Mouse (Mus musculus) yolk sac, embryonic 10.5 days (tissue): ENCODE data around the gene Gm21209.
"Not testable (repeated sequence)": the region's sequence is repeated elsewhere in the genome, so short reads cannot be mapped to it uniquely, and the experiment has no call there.

Experiments used
- DNase-seq: peaks from one replicate; pipeline ENCODE4 v3.0.0-alpha.2; 2017; ENCODE audit warnings: low spot score

Gm21209 gene

GRCm38 (mm10) chrY:49570856-49571255, at the start of gene Gm21209:
TSS of gene Gm21209 (plus strand) at chrY:49571156.
- not testable (repeated sequence) for DNase-seq
